Mouse (Mus musculus) cerebellum, adult 2 months (tissue): Measurements from ENCODE around the gene Cib3.

Experiments used
- CTCF ChIP-seq: fragments of 200-500 bp; IDR thresholded peaks from 2 replicates; pipeline ENCODE4 v1.5.1; 2011; ENCODE audit warnings: low read depth, mild to moderate bottlenecking, control low read depth, low read length, moderate library complexity, borderline replicate concordance; ENCODE audit not compliant: insufficient read depth
- POLR2A ChIP-seq: fragments of 200-500 bp; IDR thresholded peaks from 2 replicates; pipeline ENCODE4 v1.6.1; 2011; ENCODE audit warnings: low read length, control low read depth, borderline replicate concordance; ENCODE audit not compliant: insufficient read depth

DNA sequence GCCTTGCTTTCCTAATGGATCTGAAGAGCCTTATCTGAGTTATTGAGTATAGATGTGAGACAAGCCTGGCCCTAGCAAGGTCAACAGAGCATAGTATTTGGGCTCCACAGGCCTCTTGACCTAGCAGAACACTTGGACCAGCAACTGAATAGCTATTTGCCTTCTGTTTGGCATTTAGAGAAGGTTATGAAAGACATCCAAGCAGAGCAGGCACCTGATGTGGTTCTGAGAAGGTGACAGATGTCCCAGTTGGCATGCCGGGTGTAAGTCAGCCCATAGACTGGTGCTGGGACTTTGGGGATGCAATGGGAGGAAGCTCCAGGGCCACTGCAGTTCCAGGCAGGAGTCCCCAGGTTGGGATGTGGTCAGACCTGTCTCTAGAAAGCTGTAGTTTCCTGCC lies 29.6 kb upstream of the Cib3 start:
- no peak for TF ChIP-seq POLR2A
- no peak for TF ChIP-seq CTCF
